26 mouse cellular contexts compared by ENCODE assay signal in the genomic region with DNA sequence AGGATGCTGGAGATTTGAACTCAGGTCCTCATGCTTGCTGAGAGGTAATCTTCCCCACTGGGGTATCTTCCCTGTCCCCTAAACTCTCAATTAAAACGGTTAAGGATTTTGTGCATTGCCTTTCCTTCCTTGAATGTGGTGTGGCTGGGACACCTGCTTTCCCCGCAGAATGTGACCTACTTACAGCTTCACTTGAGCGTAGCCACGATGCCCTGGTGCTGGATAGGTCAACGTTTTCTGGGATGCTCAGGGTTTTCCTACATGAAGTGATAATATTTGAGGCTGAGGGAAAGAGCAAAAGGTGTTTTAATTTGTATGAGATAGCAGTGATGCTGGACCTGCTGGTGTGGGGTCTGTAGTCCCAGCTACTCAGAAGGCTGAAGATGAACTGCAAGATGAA.
"Had no signal": no experiment of that assay in that cellular context is flagged by ENCODE, and none has a peak within 500 bp of the region (broad histone marks: within the 10 kb centered on the region; RNA-seq: fewer than 3 reads in every experiment).

No protein-coding gene starts in this region.

- ATAC-seq: hindbrain, postnatal 0 days; intestine, embryonic 16.5 days; liver, embryonic 12.5 days had no signal

- H3K27me3 ChIP-seq: heart, embryonic 13.5 days; heart, embryonic 15.5 days; hindbrain, embryonic 13.5 days; hindbrain, embryonic 15.5 days; kidney, embryonic 15.5 days; limb, embryonic 13.5 days; limb, embryonic 15.5 days; liver, embryonic 12.5 days had no signal

- H3K4me1 ChIP-seq: heart, embryonic 10.5 days; heart, embryonic 13.5 days; heart, embryonic 15.5 days; hindbrain, embryonic 13.5 days; hindbrain, embryonic 15.5 days; kidney, embryonic 15.5 days; limb, embryonic 13.5 days; limb, embryonic 15.5 days; liver, embryonic 12.5 days had no signal

- H3K36me3 ChIP-seq: heart, embryonic 10.5 days; heart, embryonic 13.5 days; heart, embryonic 15.5 days; hindbrain, embryonic 13.5 days; hindbrain, embryonic 15.5 days; kidney, embryonic 15.5 days; limb, embryonic 13.5 days; limb, embryonic 15.5 days; liver, embryonic 12.5 days had no signal

- H3K4me3 ChIP-seq: heart, embryonic 10.5 days; heart, embryonic 13.5 days; heart, embryonic 15.5 days; hindbrain, embryonic 13.5 days; hindbrain, embryonic 15.5 days; kidney, embryonic 15.5 days; limb, embryonic 13.5 days; limb, embryonic 15.5 days; liver, embryonic 12.5 days had no signal

- DNase-seq: gastrocnemius, postnatal 14 days; gastrocnemius, postnatal 36 days; heart, adult 18-20 months; heart, postnatal 14 days; heart, postnatal 36 days; kidney, adult 11 months; kidney, adult 2 months; kidney, adult 9 months; kidney, postnatal 14 days; kidney, postnatal 36 days; layer of hippocampus, adult 9-11 months; layer of hippocampus, postnatal 36 days; left cerebral cortex, postnatal 4 days had no signal

- H3K4me2 ChIP-seq: heart, embryonic 13.5 days; heart, embryonic 15.5 days; hindbrain, embryonic 13.5 days; hindbrain, embryonic 15.5 days; kidney, embryonic 15.5 days; limb, embryonic 13.5 days; limb, embryonic 15.5 days; liver, embryonic 12.5 days had no signal

- H3K27ac ChIP-seq: heart, embryonic 10.5 days; heart, embryonic 13.5 days; heart, embryonic 15.5 days; hindbrain, embryonic 13.5 days; hindbrain, embryonic 15.5 days; hindbrain, postnatal 0 days; kidney, embryonic 15.5 days; kidney, postnatal 0 days; limb, embryonic 13.5 days; limb, embryonic 15.5 days; liver, embryonic 12.5 days; liver, embryonic 14.5 days had no signal

- H3K9ac ChIP-seq: heart, embryonic 13.5 days; heart, embryonic 15.5 days; hindbrain, embryonic 13.5 days; hindbrain, embryonic 15.5 days; kidney, embryonic 15.5 days; limb, embryonic 13.5 days; limb, embryonic 15.5 days; liver, embryonic 12.5 days; liver, embryonic 14.5 days had no signal

- H3K9me3 ChIP-seq: heart, embryonic 10.5 days; heart, embryonic 13.5 days; hindbrain, embryonic 13.5 days; hindbrain, embryonic 15.5 days; kidney, embryonic 15.5 days; limb, embryonic 15.5 days had no signal
